Mouse (Mus musculus) embryonic facial prominence, embryonic 15.5 days (tissue): Measurements from ENCODE around the gene Mid1. TPM values are rescaled to one million over a fixed set of nuclear protein-coding genes. Genes with fewer than 3 reads are reported as not detected.
"Not testable (repeated sequence)": the region's sequence is repeated elsewhere in the genome, so short reads cannot be mapped to it uniquely, and the experiment has no call there.

Experiments
- ATAC-seq: fragments of 200-750 bp; cut with Nextera tagmentation; 2 replicates; pipeline ENCODE4 v1.8.0; 2017; ENCODE audit warnings: low read depth, moderate TSS enrichment; ENCODE audit not compliant: insufficient number of reproducible peaks, low FRiP score, low TSS enrichment
- H3K27ac ChIP-seq: fragments of 300-500 bp; sonication (generic); replicated peaks from 2 replicates; pipeline ENCODE4 v1.5.1; 2015; ENCODE audit warnings: mild to moderate bottlenecking, inconsistent platforms
- H3K27me3 ChIP-seq: fragments of 300-500 bp; sonication (generic); 2 replicates; pipeline ENCODE4 v1.6.1; 2015; ENCODE audit warnings: inconsistent platforms
- H3K36me3 ChIP-seq: fragments of 300-500 bp; sonication (generic); 2 replicates; pipeline ENCODE4 v1.6.1; 2015; ENCODE audit warnings: mild to moderate bottlenecking, inconsistent platforms
- H3K4me1 ChIP-seq: fragments of 300-500 bp; sonication (generic); 2 replicates; pipeline ENCODE4 v1.6.1; 2015; ENCODE audit warnings: inconsistent platforms
- H3K4me2 ChIP-seq: fragments of 300-500 bp; sonication (generic); replicated peaks from 2 replicates; pipeline ENCODE4 v1.6.1; 2015; ENCODE audit warnings: mild to moderate bottlenecking, inconsistent platforms
- H3K4me3 ChIP-seq: fragments of 300-500 bp; sonication (generic); replicated peaks from 2 replicates; pipeline ENCODE4 v1.5.1; 2015; ENCODE audit warnings: mild to moderate bottlenecking, inconsistent platforms
- H3K9ac ChIP-seq: fragments of 300-500 bp; sonication (generic); 2 replicates; pipeline ENCODE4 v1.6.1; 2015; ENCODE audit warnings: inconsistent platforms
- H3K9me3 ChIP-seq: fragments of 300-500 bp; sonication (generic); replicated peaks from 2 replicates; pipeline ENCODE4 v1.6.1; 2016; ENCODE audit warnings: inconsistent platforms
- WGBS: fragments of 180-500 bp; shearing (Covaris S2); methylation state at CpG from one replicate; pipeline ENCODE4 v1.1.7; 2015; 5-methylcytosine and 5-hydroxymethylcytosine counted together
- polyA plus RNA-seq: library from polyadenylated mRNA; unstranded; fragments of >200 nt; fragmentation: Nextera tagmentation; extraction: Ambion mirVana; gene quantifications from 2 replicates; pipeline ENCODE4 v1.2.1, GENCODE M21; 2015

The Mid1 gene
- polyA plus RNA-seq, 1 experiment from 2014 or later: 9.8 TPM

DNA sequence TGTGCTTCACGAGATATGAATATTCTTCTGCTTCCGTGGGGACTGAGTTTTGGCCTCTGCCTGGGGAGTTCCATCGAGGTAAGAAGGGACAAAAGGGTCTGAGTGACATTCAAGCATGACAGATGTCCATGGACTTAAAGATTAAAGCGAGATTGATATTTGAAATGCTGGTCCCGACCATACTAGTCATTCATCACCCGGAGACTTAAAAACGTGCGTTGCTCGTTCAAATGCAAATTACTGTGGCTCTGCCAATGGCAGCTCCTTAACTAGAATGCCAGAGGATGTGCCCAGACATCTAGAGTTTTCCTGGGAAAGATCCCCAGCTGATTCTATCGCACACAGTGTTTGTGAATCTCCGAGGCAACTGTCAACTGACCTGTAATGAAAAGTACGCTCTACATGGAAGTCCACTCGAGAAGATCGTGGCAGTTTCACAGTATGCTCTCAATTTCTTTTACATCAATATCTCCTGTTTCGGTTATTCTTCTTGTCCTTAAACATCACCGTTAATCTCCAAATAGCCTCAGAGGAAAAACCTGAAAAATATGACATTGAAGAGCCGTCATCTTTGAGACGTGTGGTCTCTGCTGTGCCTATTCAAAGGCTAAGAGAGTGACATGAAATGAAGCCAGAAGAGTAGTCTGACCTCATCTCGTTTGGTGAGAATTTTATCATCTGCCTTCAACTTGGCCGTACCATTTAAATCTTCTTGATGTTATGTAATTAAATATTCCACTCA lies 294.6 kb downstream of the Mid1 start:
- ATAC-seq, H3K4me1 ChIP-seq, H3K27me3 ChIP-seq, H3K9ac ChIP-seq, H3K4me3 ChIP-seq, H3K27ac ChIP-seq, H3K4me2 ChIP-seq: not testable (repeated sequence)
- WGBS: 79% methylated on average over 20 of the region's 20 CpGs
- Histone ChIP-seq H3K9me3 (peaks cover 19% of the 10 kb centered on the region; the same call in 1 of the 2 replicates), H3K36me3 (peaks cover 40% of the 10 kb centered on the region)

DNA sequence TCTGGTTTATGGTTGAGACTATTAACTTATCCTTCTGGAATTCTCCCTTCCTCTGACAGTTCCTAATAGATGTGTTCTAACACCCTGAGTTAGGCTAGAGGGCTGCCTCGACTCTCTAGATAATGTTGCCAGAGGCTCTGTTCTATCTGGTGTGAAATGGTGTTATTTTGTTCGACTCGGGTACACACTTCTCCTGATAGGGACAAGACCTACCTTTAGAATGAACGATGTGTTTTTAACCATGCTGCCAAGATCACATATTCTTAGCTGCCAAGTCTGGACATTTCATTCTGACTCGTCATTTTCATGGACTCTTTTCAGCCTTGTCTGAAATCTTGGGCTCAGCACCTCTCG lies 295.2 kb downstream of the Mid1 start:
- ATAC-seq, H3K9ac ChIP-seq, H3K4me2 ChIP-seq, H3K4me1 ChIP-seq, H3K4me3 ChIP-seq, H3K27me3 ChIP-seq: not testable (repeated sequence)
- 77% methylated on average over 6 of the region's 6 CpGs for WGBS
- peaks cover 23% of the 10 kb centered on the region; the same call in 1 of the 2 replicates for H3K9me3 ChIP-seq
- H3K27ac ChIP-seq: 0 out of 2 replicates have a peak overlapping the region, but pooled peaks have one; percentile 0
- H3K36me3 ChIP-seq: peaks cover 42% of the 10 kb centered on the region

DNA sequence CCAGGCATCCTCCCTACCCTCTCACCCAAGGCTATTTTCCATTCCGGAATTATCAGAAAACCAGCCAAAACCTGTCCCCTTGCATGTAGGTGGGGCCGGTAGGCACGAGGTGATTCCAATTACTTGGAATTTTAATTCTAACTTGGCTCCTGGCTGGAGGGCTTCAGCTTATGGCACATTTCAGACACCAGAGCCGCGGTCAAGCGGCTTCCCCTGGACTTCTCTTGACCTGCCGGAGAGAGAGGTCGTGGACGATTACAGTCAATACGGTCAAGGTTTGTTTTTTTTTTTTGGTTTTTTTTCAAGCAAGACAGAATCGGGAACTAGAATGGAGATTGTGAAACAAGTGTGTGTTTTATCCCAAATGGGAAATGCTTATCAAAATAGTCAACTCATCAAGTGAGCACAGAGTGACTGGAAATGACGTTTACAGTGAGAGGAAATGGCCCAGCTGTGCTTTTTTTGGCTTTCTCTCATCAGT lies 295.9 kb downstream of the Mid1 start:
- Histone ChIP-seq H3K9me3 (peaks cover 23% of the 10 kb centered on the region; the same call in 1 of the 2 replicates), H3K9ac (no peak overlapping the region), H3K4me2 (no peak overlapping the region), H3K4me1 (0 out of 2 replicates have a peak, but pooled peaks cover 3% of the 10 kb centered on the region), H3K27ac (peak overlapping the region; percentile 24; the same call in 1 of the 2 replicates), H3K36me3 (peaks cover 47% of the 10 kb centered on the region), H3K27me3 (no peaks in the 10 kb centered on the region), H3K4me3 (no peak overlapping the region)
- no peak for ATAC-seq
- 79% methylated on average over 12 of the region's 12 CpGs for WGBS

DNA sequence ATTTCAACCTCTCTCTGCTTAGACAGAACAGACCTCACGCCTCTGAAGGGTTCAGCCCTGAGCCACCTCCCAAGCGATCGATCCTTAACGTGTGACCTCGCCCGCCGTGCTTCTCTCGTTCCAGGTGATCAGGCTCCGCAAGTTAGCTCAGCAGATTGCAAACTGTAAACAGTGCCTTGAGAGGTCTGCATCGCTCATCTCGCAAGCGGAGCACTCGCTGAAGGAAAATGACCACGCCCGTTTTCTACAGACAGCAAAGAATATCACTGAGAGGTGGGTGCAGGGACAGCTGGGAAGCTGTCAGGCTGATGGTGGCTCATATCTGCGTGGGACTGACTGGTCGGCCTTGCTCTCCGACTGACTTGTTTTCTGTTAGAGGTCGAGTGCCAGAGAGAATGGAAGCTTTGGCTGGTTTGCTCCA lies 296.8 kb downstream of the Mid1 start:
- H3K27ac ChIP-seq, H3K27me3 ChIP-seq, H3K4me3 ChIP-seq, H3K4me2 ChIP-seq, H3K4me1 ChIP-seq, H3K9ac ChIP-seq, ATAC-seq: not testable (repeated sequence)
- 82% methylated on average over 19 of the region's 19 CpGs for WGBS
- Histone ChIP-seq H3K9me3 (peaks cover 27% of the 10 kb centered on the region), H3K36me3 (peaks cover 52% of the 10 kb centered on the region)

- Histone ChIP-seq H3K9me3 (peaks cover 31% of the 10 kb centered on the region), H3K36me3 (peaks cover 55% of the 10 kb centered on the region)
- H3K27ac ChIP-seq, H3K27me3 ChIP-seq, H3K4me2 ChIP-seq, H3K4me3 ChIP-seq, H3K4me1 ChIP-seq, H3K9ac ChIP-seq, ATAC-seq: not testable (repeated sequence)
- WGBS: 86% methylated on average over 23 of the region's 23 CpGs
Observed at GRCm38 (mm10) chrX:169982606-169983400, 297.8 kb downstream of the Mid1 start.

- peaks cover 34% of the 10 kb centered on the region for H3K9me3 ChIP-seq
Observed at GRCm38 (mm10) chrX:169983401-169984165, 298.6 kb downstream of the Mid1 start.

DNA sequence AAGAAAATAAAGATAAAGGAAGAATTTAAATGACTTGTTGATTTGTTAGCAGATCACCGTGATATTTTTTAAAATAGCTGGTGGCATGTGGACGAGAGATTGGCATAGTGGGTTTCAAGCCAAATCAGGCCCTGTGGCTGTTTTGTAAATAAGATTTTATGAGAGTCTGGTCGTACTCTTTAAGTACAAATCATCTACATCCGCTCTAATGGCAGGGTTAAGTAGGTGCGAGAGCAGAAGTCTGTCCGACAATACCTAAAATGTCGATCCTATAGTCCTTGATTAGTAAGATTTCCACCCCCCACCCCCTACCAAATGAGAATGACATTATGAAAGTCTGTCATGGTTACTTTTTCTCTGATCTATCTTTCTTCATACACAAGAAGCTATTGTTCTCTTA lies 299.3 kb downstream of the Mid1 start:
- not testable (repeated sequence) for H3K4me2 ChIP-seq, H3K27me3 ChIP-seq, H3K9ac ChIP-seq, H3K27ac ChIP-seq, H3K4me1 ChIP-seq, ATAC-seq, H3K4me3 ChIP-seq
- 88% methylated on average over 7 of the region's 7 CpGs for WGBS
- Histone ChIP-seq H3K36me3 (peaks cover 63% of the 10 kb centered on the region), H3K9me3 (peaks cover 41% of the 10 kb centered on the region)

More at GRCm38 (mm10) chrX:169983401-169984165, 298.6 kb downstream of the Mid1 start:
- H3K27me3 ChIP-seq, H3K4me1 ChIP-seq, H3K9ac ChIP-seq, ATAC-seq, H3K4me3 ChIP-seq, H3K27ac ChIP-seq, H3K4me2 ChIP-seq: not testable (repeated sequence)
- WGBS: 78% methylated on average over 19 of the region's 19 CpGs
- peaks cover 56% of the 10 kb centered on the region for H3K36me3 ChIP-seq

DNA sequence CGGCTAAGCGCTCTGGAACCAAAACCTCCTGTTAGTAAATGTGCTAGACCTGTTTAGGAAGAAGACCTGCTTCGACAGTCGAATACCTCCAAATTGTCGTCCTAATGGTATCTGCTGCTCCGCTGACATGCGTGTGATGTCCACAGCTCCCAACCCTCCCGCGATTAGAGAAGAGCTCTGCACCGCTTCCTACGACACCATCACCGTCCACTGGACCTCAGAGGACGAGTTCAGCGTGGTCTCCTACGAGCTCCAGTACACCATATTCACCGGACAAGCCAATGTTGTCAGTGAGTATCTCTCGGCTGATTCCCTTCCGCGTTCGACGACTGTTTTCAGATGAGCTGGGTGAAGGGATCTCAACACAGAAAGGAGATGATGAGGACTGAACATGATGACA lies 299.9 kb downstream of the Mid1 start:
- H3K36me3 ChIP-seq: peaks cover 66% of the 10 kb centered on the region
- H3K9ac ChIP-seq, H3K4me1 ChIP-seq, ATAC-seq, H3K27me3 ChIP-seq, H3K4me2 ChIP-seq, H3K4me3 ChIP-seq, H3K27ac ChIP-seq: not testable (repeated sequence)
- WGBS: 90% methylated on average over 21 of the region's 21 CpGs
- peaks cover 44% of the 10 kb centered on the region for H3K9me3 ChIP-seq

GRCm38 (mm10) chrX:169985796-169986195 lies 300.8 kb downstream of the Mid1 start:
- peaks cover 68% of the 10 kb centered on the region for H3K36me3 ChIP-seq

GRCm38 (mm10) chrX:169986519-169987367 lies 301.7 kb downstream of the Mid1 start:
- peaks cover 61% of the 10 kb centered on the region for H3K36me3 ChIP-seq
- H3K4me2 ChIP-seq: peak overlapping the region; percentile 37
- not testable (repeated sequence) for H3K4me1 ChIP-seq, H3K9ac ChIP-seq, H3K27me3 ChIP-seq
- peak; percentile 92 for ATAC-seq
- peaks cover 39% of the 10 kb centered on the region for H3K9me3 ChIP-seq
- H3K4me3 ChIP-seq: peak overlapping the region; percentile 29
- 49% methylated on average over 51 of the region's 51 CpGs for WGBS
- peak overlapping the region; percentile 6; the same call in 1 of the 2 replicates for H3K27ac ChIP-seq

More at GRCm38 (mm10) chrX:169985796-169986195, 300.8 kb downstream of the Mid1 start:
- not testable (repeated sequence) for H3K9ac ChIP-seq, H3K4me3 ChIP-seq, H3K4me2 ChIP-seq, ATAC-seq, H3K4me1 ChIP-seq, H3K27me3 ChIP-seq, H3K27ac ChIP-seq
- 81% methylated on average over 18 of the region's 18 CpGs for WGBS
- peaks cover 42% of the 10 kb centered on the region for H3K9me3 ChIP-seq
